Mouse (Mus musculus) layer of hippocampus, adult 11-12 months (tissue): ENCODE measurements at regions not wholly inside any gene's neighbourhood (a gene's known extent, or its start where the extent isn't known, plus 50 kb on each side); places are given as distances from the start of the nearest gene placed in this dataset.

Source experiments
- DNase-seq: peaks from one replicate; pipeline ENCODE4 v3.0.0; 2022; ENCODE audit warnings: low spot score

GRCm38 (mm10) chr7:117263126-117263525, 117.7 kb upstream of the Xylt1 start:
- no peak for DNase-seq

- no peak for DNase-seq
These were observed 116.4 kb upstream of the Xylt1 start for GRCm38 (mm10) chr7:117264341-117264740.

- no peak for DNase-seq
These were observed 112.7 kb upstream of the Xylt1 start for GRCm38 (mm10) chr7:117268096-117268495.

GRCm38 (mm10) chr7:117269263-117269897, 111.4 kb upstream of the Xylt1 start:
- DNase-seq = no peak

- DNase-seq = no peak
These were observed 102.3 kb upstream of the Xylt1 start for GRCm38 (mm10) chr7:117278388-117278961.

- DNase-seq = no peak
These were observed 98.6 kb upstream of the Xylt1 start for GRCm38 (mm10) chr7:117282194-117282593.

- DNase-seq = no peak
These were observed 95.6 kb upstream of the Xylt1 start for GRCm38 (mm10) chr7:117285206-117285605.

GRCm38 (mm10) chr7:117285985-117286384, 94.8 kb upstream of the Xylt1 start:
- DNase-seq = no peak

- peak; percentile 25 for DNase-seq
These were observed 77.1 kb upstream of the Xylt1 start for GRCm38 (mm10) chr7:117303705-117304104.

GRCm38 (mm10) chr7:117310586-117311200, 70.1 kb upstream of the Xylt1 start:
- DNase-seq = no peak

GRCm38 (mm10) chr7:117311316-117311715, 69.5 kb upstream of the Xylt1 start:
- DNase-seq = no peak

- no peak for DNase-seq
These were observed 64.5 kb upstream of the Xylt1 start for GRCm38 (mm10) chr7:117316126-117316805.

GRCm38 (mm10) chr7:117317362-117317761, 63.4 kb upstream of the Xylt1 start:
- no peak for DNase-seq

- DNase-seq = peak; percentile 15
These were observed 60.2 kb upstream of the Xylt1 start for GRCm38 (mm10) chr7:117320552-117320951.
